Mouse (Mus musculus) inflammation-experienced regulatory T-cells, adult 6 months (primary cell): ENCODE measurements around the gene B2m. TPM values are rescaled to one million over a fixed set of nuclear protein-coding genes. Genes with fewer than 3 reads are reported as not detected.
A peak's percentile ranks its signal among the peaks of the same experiment; 100 is the strongest.

ENCODE experiments used
- ATAC-seq: one replicate; pipeline ENCODE4 v1.8.0; 2017
- polyA plus RNA-seq, 3 experiments: library from polyadenylated mRNA; unstranded; fragments of 100-300 nt; shearing (Covaris generic); gene quantifications; one replicate each; pipeline ENCODE4 v1.2.1; 2017

Gene B2m
- polyA plus RNA-seq, 3 experiments from 2014 or later, result 8,524 to 10,037 (median 9,865) TPM

- no peak for ATAC-seq
Observed at GRCm38 (mm10) chr2:122149716-122150115, 2.2 kb downstream of the B2m start.

GRCm38 (mm10) chr2:122151221-122151620 is 3.7 kb downstream of the B2m start:
- no peak for ATAC-seq

- ATAC-seq, result no peak
Observed at GRCm38 (mm10) chr2:122152850-122153249, 5.4 kb downstream of the B2m start.

GRCm38 (mm10) chr2:122153681-122154365 is 6.3 kb downstream of the B2m start:
- ATAC-seq, result no peak

GRCm38 (mm10) chr2:122154479-122154878 is 7.0 kb downstream of the B2m start:
- ATAC-seq, result no peak

- peak; percentile 4 for ATAC-seq
Observed at GRCm38 (mm10) chr2:122155292-122155691, 7.8 kb downstream of the B2m start.

- ATAC-seq, result peak; percentile 20
Observed at GRCm38 (mm10) chr2:122156051-122156700, 8.7 kb downstream of the B2m start.

- ATAC-seq, result no peak
Observed at GRCm38 (mm10) chr2:122157561-122157960, 10.1 kb downstream of the B2m start.

- ATAC-seq, result no peak
Observed at GRCm38 (mm10) chr2:122158362-122158802, 10.9 kb downstream of the B2m start.

GRCm38 (mm10) chr2:122159667-122160066 is 12.2 kb downstream of the B2m start:
- ATAC-seq, result no peak

GRCm38 (mm10) chr2:122160680-122161079 is 13.2 kb downstream of the B2m start, which contains the start of gene Trim69:
Gene Trim69, plus strand, starts transcription at chr2:122160700.
- ATAC-seq, result peak; percentile 55

GRCm38 (mm10) chr2:122161542-122161941 is 14.1 kb downstream of the B2m start:
- ATAC-seq, result peak; percentile 21

- ATAC-seq, result no peak
Observed at GRCm38 (mm10) chr2:122162529-122162928, 15.0 kb downstream of the B2m start.

GRCm38 (mm10) chr2:122163430-122164195 is 16.1 kb downstream of the B2m start:
- peak; percentile 33 for ATAC-seq

GRCm38 (mm10) chr2:122164293-122164692 is 16.8 kb downstream of the B2m start:
- ATAC-seq, result peak; percentile 87

GRCm38 (mm10) chr2:122171292-122171691 is 23.8 kb downstream of the B2m start:
- no peak for ATAC-seq

- ATAC-seq, result no peak
Observed at GRCm38 (mm10) chr2:122172188-122172587, 24.7 kb downstream of the B2m start.

- ATAC-seq, result peak; percentile 100
Observed at GRCm38 (mm10) chr2:122180051-122180822, 32.8 kb downstream of the B2m start.

GRCm38 (mm10) chr2:122185086-122185485 is 37.6 kb downstream of the B2m start:
- ATAC-seq, result no peak

GRCm38 (mm10) chr2:122186106-122186505 is 38.6 kb downstream of the B2m start, which contains the start of the genes Patl2 and Terb2:
Gene Patl2, minus strand, starts transcription at chr2:122186189.
Gene Terb2, plus strand, starts transcription at chr2:122186272.
- no peak for ATAC-seq

- ATAC-seq, result no peak
Observed at GRCm38 (mm10) chr2:122186751-122187150, 39.3 kb downstream of the B2m start.

GRCm38 (mm10) chr2:122191849-122192248 is 44.4 kb downstream of the B2m start:
- no peak for ATAC-seq
